Mouse (Mus musculus) spleen, adult 2 months (tissue): ENCODE data around the gene Arl6ip5.

Source experiments
- CTCF ChIP-seq: fragments of 200-500 bp; IDR thresholded peaks from 2 replicates; pipeline ENCODE4 v1.5.1; 2011; ENCODE audit warnings: mild to moderate bottlenecking, inconsistent platforms; ENCODE audit not compliant: insufficient read depth, insufficient read length, insufficient replicate concordance; ENCODE audit errors: extremely low read depth
- POLR2A ChIP-seq: fragments of 200-500 bp; IDR thresholded peaks from 2 replicates; pipeline ENCODE4 v1.6.1; 2011; ENCODE audit warnings: low read depth, low read length, inconsistent platforms

- TF ChIP-seq POLR2A (no peak), CTCF (no peak)
Measured at GRCm38 (mm10) chr6:97242522-97242921, 32.0 kb downstream of the Arl6ip5 start.
